Mouse (Mus musculus): ENCODE measurements around the gene Gal3st3.
"Not testable (repeated sequence)": the region's sequence is repeated elsewhere in the genome, so short reads cannot be mapped to it uniquely, and the experiment has no call there.

Gal3st3 gene

DNA sequence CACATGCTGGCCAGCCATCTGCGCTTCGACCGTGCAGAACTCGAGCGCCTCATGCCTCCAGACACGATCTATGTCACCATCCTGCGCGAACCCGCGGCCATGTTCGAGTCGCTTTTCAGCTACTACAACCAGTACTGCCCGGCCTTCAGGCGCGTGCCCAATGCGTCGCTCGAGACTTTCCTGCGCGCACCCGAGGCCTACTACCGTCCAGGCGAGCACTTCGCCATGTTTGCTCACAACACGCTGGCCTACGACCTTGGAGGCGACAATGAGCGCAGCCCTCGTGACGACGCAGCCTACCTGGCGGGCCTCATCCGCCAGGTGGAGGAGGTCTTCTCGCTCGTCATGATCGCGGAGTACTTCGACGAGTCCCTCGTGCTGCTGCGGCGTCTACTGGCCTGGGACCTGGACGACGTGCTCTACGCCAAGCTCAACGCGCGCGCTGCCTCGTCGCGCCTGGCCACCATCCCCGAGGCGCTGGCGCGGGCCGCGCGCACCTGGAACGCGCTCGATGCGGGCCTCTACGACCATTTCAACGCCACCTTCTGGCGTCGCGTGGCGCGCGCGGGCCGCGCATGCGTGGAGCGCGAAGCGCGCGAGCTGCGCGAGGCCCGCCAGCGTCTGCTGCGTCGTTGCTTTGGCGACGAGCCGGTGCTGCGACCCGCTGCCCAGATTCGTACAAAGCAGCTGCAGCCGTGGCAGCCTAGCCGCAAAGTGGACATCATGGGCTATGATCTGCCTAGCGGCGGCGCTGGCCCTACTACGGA lies 9.0 kb downstream of the Gal3st3 start:
- DNase-seq (ENCODE audit: low spot score), result peak; percentile 27

DNA sequence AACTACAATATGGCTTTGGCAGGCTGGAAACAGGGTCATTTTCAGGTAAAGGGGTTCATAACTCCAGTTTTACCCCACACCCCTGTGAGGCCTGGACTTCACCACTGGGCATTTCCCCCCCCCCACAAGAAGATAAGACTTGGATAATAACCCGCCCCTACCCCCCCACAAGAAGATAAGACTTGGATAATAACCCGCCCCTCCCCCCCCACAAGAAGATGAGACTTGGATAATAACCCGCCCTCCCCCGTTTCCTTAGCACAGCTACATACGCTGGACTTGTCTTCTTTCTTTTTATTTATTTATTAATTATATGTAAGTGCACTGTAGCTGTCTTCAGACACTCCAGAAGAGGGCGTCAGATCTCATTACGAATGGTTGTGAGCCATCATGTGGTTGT lies 10.9 kb downstream of the Gal3st3 start:
- no peak for DNase-seq (ENCODE audit: low spot score)

DNA sequence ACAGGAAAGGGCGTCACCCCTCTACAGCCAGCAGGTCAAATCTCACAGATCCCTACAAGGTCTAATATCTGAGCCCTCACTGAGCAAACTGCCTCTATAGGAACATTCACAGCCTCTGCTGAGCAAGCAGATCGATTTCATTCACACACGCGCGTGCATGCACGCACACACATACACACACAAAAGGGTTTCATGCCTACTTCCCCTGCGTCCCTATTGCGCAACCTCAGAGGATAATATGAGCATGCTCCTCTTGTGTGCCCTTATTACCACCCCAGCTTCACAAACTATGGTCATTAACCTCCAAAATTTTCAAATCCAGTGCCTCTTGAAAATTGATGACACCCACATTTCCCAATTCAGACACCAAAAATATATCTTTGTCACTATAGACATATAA lies 15.1 kb downstream of the Gal3st3 start:
- no peak for DNase-seq (ENCODE audit: low spot score)

DNA sequence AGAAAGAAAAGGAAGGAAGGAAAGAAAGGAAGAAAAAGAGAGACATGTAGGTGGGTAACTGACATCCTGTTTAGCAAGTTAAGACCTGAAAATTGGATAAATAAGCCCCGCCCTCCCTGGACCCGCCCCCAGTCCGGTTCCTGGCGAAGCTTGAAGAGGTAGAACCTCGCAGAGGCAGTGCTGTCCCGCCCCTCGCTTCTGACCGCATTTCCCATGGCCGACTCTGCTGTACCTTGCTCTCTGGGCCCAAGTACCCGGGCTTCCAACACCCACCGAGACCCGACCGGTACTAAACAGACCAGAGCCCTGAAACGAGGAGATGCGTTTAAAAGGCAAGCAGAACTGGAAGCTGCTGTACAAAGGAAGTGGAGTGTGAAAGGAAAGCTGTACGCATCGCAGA lies 25.7 kb downstream of the Gal3st3 start:
- DNase-seq (ENCODE audit: low spot score), result peak; percentile 64

DNA sequence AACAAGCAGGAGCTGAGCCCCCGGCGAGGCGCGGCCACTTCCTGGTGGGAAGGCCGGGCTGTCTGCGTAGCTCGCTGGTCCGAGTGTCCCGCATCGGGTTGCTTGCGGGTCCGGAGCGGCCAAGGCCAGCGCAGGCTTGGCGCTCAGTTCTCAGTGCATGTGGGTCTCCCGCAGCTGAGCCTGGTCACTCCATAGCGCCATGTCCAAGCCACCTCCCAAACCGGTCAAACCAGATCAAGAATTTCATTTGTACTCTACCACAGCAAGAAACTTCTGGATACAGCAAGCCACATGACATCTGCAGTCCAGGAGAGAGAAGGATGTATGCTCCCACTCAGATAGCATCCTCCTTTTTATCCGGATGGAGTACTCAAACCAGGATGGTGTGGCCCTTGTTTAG lies 29.8 kb downstream of the Gal3st3 start:
- no peak for DNase-seq (ENCODE audit: low spot score)

DNA sequence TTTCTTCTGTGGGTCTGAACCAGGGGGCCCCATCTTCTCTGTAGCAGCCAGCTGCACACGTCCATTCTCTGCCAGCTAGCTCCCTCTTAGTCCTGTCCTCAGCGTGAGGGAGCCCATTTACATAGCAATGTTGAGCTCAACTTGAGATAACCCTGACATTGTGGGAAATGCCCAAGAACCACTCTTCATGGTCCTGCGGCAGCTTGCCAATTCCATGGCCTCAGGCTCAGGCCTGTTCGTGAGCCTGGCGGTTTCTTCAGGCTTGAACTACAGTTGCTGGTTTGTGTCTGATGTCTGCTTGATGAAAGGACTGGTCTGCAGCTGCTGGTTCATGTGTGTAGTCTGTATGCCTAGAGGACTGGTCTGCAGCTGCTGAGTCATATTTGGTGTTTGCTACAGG lies 36.6 kb downstream of the Gal3st3 start:
- DNase-seq (ENCODE audit: low spot score), result no peak

DNA sequence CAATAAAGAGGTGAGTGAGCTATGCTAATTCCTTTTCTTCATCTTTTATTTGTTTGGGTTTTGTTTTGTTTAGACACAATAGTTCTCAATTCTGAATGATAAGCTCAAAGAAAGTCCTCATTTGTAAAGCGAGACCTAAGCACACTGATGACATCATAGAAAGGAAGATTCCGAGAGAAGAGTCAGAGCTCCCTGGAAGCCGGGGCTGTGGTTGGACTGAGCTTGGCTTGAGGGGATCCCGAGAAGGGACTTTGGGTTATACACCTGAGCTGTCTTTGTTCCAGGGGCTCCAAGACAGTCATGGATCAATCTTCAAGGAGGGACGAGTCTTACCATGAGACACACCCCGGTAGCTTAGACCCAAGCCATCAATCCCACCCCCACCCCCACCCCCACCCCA lies 37.3 kb downstream of the Gal3st3 start, which contains the start of gene Catsper1:
TSS of gene Catsper1 (plus strand) at position 301 of the 400 bp plus-strand sequence.
- DNase-seq (ENCODE audit: low spot score), result no peak

DNA sequence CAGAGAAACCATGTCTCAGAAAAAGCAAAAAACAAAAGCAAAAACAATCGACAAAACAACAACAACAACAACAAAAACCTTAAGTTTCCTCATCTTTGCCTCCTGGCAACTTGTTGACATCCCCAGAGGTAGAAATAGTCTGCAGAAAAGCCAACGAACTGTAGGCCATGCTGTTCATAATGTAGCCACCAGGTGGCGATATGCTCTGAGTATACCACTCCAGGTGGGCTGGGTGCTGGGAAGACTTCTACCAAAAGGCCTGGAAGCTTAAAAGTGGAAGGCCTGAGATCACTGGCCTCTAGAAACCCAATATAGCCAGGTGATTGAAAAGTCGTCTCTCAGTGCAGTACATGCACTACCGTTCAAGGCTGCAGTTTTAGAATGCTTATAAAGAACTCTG lies 39.8 kb downstream of the Gal3st3 start:
- peak; percentile 67 for DNase-seq (ENCODE audit: low spot score)

DNA sequence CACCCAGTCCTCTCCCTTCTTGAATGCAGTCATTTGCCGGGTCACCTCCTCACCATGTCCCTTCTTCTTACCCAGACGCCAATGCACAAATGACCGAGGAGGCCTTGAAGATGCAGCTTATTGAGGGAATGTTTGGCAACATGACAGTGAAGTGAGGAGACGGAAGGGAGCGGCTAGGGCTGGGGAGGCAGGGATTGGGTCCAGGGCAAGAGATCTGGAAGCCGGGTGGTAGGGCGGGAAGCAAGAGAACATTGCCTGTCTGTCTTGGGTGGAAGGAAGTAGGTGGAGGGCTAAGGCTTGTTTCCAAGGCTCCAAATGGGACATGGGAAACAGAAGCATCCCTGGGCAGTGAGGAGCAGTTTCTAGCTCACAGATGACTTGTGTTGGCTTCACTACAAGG lies 43.2 kb downstream of the Gal3st3 start:
- no peak for DNase-seq (ENCODE audit: low spot score)

DNA sequence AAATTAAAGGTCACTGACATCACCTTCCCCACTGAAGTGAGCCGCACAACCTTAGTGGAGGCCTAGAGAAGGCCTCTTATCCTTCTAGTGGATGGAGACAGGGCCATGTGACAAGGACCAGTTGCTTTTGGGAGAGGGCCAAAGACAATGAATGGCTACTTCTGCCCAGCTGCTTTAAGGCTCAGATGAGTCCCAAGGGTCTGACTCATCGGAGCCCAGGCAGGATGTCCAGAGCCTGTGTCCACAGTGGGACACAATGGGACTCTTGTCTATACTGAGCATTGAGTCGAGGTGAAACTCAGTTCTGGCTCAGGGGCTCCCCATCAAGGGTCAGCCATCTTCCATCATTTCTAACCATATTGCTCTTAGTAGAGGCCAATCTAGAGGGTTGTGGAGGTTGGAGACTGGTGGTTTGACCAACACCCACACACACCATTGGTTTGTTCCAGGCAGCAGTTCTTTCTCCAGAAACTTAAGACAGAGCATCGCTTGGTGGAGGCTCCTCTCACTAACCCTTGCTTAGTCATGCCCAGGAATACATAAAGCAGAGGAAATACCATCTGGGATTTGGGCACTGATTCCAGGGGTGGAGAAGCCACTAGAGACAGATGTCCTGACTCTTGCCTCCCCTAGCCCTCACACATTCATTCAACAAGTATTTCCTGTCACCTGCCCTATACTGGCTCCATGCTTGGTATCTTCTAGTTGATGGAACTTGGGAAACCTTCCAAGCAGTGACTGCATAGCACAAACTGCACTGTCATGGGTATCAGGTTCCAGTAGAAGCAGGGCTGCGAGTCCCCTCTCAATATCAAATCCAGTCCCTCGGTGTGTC lies 47.4 kb downstream of the Gal3st3 start:
- no peak for DNase-seq (ENCODE audit: low spot score)

DNA sequence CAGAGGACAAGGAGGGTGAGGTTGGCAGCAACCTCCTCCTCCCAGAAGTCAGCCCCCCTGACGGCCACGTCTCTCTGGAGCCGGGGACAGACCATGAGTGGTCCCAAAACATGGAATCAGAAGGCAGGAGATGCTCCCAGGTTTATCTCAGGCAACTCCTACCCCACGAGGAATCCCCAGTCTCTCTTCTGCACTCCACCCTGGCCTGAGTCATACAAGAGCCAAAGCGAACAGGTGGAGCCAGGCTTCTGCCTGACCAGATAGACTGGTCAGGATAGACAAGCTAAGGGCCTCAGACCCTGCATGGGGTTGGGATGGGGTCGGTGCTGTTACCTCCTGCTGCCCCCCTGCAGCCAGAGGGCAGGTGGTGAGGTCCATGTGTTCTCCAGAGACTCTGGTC lies 49.9 kb downstream of the Gal3st3 start:
- no peak for DNase-seq (ENCODE audit: low spot score)

DNA sequence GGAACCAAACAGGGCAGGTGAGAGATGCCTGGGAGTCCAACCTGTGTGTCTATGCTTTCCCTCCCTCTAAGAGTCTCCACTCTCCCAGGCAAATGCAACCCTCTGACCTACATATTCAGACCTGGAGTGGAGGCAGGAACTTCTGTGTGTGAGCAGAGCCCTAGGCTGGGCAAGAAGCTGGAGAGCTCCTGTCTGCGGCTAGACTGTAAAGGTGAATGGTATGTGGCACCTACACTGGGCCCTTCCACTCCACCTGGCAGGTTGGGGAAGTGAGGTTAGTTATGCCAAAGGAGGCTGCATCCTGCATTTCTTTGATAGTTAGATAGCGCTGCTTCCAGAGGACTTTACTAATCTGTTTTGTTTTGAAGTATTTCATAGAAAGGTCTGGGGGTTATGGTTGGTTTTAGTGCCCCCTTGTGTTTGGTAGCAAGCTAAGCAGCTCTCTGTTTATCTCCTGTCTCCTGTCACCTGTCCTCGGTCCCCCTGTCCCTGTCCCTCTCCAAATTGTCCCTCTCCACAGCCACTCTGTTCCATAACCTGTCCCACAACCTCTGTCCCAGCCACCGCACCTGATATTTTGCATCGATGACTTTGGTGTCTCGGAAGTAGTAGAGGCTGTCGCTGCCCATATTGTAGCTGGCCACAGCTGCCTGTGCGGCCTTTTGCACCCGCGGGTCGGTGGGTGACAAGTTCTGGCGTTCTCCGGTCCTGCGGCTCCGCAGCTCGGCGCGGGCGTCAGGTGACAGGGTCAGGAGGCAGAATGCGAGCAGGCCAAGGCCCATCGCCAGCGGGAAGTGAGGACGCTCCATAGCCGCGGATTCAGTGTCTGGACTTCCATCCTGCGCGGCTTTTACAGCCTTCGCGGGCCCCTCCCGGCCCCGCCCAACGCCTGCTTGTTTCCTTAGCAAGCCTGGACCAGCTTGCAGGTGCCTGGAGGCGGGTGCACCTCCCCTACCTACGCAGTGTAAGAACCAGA lies 50.7 kb downstream of the Gal3st3 start:
- DNase-seq (ENCODE audit: low spot score), result peak; percentile 31

DNA sequence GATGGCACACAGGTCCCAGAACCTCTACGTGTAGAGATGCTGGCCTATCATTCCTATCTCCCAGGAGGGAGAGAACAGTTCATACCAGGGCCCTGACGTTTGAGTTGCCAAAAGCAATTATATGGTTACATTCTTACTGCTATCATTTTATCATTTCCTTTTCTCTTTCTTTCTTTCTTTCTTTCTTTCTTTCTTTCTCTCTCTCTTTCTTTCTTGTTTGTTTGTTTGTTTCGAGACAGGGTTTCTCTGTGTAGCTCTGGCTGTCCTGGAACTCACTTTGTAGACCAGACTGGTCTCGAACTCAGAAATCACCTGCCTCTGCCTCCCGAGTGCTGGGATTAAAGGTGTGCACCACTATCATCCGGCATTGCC lies 51.4 kb downstream of the Gal3st3 start, which contains the start of gene Cst6:
TSS of gene Cst6 (minus strand) at position 73 of the 372 bp plus-strand sequence.
- DNase-seq (ENCODE audit: low spot score), result not testable (repeated sequence)

DNA sequence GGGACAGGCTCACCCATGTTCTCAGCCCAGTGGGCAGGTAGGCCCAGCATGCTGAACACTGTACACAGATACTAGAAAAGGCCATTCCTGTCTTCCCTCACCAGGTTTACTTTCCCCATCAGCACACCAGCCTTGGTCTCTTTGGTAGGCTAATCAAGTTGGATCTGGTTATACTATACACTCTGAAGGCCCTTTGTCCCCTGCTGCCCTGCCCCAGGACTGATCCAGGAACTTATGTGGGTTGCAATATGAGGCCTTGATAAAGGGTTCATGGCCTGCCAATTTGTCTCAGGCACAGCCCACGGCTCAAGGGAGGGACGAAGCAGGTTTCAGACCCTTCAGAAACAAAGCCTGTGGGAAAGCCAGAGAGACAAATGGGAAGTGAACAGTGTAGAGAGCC lies 55.5 kb downstream of the Gal3st3 start:
- DNase-seq (ENCODE audit: low spot score), result no peak

DNA sequence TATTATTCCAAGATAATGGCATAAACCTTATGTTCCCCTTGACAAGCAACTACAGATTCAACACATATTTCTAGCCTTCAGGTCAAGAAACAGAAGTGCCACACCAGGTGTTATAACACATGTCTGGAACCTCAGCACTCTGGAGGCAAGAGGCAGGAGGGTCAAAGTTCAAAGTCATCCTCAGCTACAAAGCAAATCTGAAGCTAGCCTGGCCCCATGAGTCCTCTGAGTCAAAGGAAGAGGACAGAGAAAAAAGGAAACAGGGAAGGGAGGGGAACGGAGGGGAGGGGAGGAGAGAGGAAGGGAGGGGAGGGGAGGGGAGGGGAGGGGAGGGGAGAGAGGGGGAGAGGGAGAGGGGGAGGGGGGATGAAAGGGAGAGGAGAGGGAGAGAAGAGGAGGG lies 57.9 kb downstream of the Gal3st3 start:
- DNase-seq (ENCODE audit: low spot score), result no peak

Data from T-cell, adult 2 months (primary cell).